Mouse (Mus musculus) testis, postnatal 14 days (tissue): ENCODE results near the gene Pcgf6.
"Not testable (repeated sequence)": the region's sequence is repeated elsewhere in the genome, so short reads cannot be mapped to it uniquely, and the experiment has no call there.

Experiments
- DNase-seq: peaks from one replicate; pipeline ENCODE4 v3.0.0; 2021; ENCODE audit warnings: low spot score

The Pcgf6 gene

DNA sequence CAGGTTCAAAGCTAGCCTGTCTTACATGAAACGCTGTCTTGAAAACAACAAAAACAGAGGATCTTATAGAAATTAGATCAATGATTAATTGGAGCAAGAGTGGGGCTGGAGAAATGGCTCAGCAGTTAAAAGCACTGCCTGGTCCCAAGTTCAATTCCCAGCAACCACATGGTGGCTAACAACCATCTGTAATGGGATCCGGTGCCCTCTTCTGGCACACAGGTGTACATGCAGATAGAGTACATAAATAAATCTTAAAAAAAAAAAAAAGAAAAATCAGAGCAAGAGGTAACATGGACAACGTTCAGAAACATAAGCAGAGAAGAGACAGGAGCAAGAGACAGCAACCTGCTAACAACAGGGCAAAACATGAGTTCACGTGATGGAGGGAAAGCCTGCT is 24.2 kb downstream of the Pcgf6 start:
- no peak for DNase-seq

DNA sequence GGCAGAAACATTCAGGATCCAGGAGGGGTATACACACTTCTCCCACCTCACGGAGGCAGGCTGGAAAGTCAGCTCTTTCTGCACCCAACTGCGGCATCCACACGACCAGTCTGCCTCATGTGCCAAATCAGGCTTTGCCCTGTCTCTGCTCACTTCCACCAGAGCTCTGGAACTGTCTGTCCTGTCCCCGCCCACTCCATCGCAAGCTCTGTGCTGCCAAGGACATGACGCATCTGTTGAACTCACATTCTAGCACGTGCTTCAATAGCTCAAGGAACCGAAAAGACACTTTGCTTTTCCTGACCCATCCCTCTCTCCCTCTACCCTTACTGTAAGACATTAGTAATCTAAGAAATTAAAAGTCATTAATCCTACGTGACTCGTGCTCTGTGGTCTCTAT is 25.8 kb downstream of the Pcgf6 start:
- DNase-seq, result no peak

GRCm38 (mm10) chr19:47023546-47023945 is 27.2 kb downstream of the Pcgf6 start:
- no peak for DNase-seq

DNA sequence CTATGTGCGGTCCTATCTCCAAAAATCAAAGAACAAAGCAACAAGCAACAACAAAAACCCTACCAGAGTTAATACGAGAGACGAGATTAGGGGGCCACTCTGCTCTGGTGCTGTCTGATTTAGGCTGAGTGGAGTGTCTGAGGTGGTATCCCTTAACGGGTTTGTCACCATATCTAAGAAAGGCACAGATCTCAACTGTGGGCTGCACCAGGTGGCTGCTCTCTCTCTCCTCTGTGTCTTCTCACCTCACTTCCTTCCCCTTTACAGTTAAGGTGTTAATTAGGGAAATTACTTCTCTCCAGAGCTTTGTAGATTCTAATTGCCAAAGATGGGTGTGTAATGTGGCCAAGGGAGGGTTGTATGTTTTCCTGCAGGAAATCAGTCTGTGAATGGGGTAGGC is 28.0 kb downstream of the Pcgf6 start:
- no peak for DNase-seq

DNA sequence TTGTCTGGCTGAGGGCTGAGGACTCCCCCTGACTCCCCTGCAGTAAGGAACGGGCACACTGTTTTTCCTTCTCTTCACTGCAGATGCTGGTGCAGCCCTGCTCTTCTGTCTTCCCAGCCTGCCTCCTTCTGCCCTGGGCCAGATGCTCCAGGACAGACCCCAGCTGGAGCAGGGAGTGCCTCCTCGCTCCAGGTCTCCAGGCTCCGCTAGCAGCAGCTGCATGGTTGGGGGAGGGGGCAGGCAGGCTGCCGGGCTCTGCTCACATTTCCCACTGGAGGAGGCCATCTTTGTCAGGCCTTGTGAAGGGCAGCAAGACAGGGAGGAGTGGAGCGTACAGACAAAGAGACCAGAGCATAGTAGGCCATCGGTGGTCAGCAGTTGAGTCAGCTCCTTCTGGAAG is 31.4 kb downstream of the Pcgf6 start:
- peak; percentile 34 for DNase-seq

- no peak for DNase-seq
Observed at GRCm38 (mm10) chr19:47018330-47018729, 32.4 kb downstream of the Pcgf6 start.

- DNase-seq, result no peak
Observed at GRCm38 (mm10) chr19:47017831-47018230, 32.9 kb downstream of the Pcgf6 start.

DNA sequence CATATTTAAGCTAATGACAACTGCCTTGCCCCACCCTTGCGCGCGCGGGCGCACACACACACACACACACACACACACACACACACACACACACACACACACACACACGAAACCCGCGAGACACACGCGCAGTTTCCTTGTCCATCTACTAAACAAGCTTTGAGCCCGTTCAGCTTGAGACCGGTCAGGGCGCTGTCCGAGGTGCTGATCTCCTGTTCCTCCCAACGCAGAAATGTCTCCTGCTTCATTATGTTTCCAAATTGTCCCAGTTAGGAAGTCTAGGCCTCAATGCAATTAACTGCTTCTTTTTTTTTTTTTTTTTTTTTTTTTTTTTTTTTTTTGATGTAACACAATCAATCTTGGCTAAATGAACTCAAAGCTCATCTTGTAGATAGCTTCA is 34.2 kb downstream of the Pcgf6 start:
- peak; percentile 72 for DNase-seq

DNA sequence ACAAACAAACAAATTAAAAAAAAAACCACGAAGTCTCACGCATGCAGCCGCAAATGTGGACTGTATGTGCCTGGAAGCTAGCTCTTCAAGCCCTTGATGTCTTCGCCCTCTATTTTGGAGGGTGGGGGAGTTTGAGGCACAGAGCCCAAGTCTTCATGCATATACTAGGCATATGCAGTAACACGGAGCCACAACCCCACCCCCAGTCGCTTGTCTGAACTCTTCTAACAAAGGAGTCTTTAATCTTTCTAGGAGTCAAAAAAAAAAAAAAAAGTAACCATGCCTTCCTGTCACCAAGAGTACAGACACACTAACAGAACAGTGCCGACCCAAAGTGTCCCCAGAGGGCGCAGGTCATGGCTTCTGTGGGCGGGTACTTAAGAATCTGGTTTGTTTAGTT is 34.7 kb downstream of the Pcgf6 start:
- DNase-seq, result no peak

DNA sequence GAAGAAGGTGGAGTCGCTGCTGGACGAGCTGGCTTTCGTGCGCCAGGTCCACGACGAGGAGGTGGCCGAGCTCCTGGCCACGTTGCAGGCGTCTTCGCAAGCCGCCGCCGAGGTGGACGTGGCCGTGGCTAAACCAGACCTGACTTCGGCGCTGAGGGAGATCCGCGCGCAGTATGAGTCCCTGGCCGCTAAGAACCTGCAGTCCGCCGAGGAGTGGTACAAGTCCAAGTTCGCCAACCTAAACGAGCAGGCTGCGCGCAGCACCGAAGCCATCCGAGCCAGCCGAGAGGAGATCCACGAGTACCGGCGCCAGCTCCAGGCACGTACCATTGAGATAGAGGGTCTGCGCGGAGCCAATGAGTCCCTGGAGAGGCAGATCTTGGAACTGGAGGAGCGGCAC is 35.3 kb downstream of the Pcgf6 start:
- DNase-seq, result no peak

- DNase-seq, result peak; percentile 55
Observed at GRCm38 (mm10) chr19:47014447-47015381, 36.0 kb downstream of the Pcgf6 start, which contains the start of the genes Ina and Nt5c2. TSS of gene Ina (plus strand) at chr19:47014698. TSS of gene Nt5c2 (minus strand) at chr19:47015153.

DNA sequence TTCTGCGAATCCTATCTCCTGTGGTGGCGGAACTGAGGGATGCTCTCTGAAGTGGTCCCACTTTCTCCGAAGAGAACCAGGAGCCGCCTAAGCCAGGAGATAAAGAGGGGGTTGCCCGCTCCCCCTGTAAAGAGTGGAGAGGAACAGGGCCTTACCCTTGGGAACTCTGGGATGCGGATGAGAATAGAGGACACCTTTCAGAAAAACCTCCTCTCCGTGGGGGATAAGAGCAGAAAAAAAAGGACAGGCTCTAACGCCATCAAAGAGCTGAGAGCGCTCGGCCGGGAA is 36.6 kb downstream of the Pcgf6 start:
- no peak for DNase-seq

GRCm38 (mm10) chr19:47013340-47014158 is 37.2 kb downstream of the Pcgf6 start:
- DNase-seq, result no peak

DNA sequence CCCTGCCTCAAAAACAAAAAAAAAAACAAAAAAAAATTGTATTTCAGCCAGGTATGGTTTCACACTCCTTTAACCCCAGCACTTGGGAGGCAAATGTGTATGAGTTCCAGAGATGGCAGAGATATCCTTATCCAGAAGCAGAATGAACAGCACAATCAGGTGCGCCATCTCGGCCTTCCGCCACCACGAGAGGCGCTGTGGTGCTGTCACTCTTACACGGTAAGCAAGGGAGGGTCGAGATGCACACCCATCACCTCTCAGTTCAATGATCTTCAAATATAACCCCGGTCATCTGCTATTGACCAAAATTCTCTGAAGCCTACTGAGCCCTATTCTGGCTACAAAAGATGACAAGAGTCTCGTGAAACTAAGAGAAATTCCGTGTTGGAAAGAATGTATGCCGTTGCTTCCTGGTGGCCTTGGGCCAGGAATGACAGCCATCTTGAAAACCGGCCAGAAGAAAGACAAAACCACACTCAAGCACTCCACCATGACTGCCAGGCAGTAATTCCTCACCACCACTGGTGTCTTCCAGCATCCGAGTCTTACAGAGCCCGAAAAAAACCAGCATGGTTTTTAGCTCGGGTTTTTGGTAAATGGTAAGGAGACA is 38.1 kb downstream of the Pcgf6 start:
- DNase-seq, result no peak

GRCm38 (mm10) chr19:47009943-47010342 is 40.8 kb downstream of the Pcgf6 start:
- DNase-seq, result no peak

- DNase-seq, result no peak
Observed at GRCm38 (mm10) chr19:47009420-47009819, 41.3 kb downstream of the Pcgf6 start.

DNA sequence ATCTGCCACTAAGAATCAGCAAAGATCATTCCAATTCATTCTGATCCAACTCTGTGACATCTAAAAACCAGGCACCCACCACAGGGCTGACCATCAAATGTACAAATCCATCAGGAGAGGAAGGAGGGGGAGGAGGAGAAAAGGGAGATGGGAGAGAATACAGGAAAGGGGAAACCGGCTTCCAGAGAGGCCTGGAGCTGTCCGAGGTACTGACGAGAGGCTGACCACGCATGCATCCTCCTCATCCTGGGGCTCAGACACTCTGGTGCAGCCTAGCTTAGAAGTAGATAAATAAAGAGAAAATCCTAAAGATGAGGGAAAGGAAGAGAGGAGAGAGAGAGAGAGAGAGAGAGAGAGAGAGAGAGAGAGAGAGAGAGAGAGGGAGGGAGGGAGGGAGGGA is 44.4 kb downstream of the Pcgf6 start:
- no peak for DNase-seq

DNA sequence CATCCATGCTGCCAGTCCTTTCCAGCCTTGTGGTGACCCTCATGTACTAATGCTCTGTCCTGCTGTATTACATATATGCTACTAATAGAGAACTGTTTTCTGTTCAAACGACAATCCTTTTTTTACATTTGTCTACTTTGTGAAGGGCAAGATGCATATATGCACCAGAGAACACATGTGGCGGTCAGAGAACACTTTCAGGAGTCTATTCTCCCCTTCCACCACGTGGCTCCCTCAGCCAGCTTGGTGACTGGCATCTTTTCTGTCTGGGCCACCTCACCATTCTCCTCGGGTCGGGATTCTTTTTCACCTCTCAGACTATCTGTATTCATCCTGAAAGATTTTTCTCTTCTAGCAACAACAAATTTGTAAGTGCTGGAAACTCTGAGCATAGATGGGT is 44.8 kb downstream of the Pcgf6 start:
- DNase-seq, result no peak

GRCm38 (mm10) chr19:47003742-47004511 is 46.8 kb downstream of the Pcgf6 start:
- DNase-seq, result no peak

DNA sequence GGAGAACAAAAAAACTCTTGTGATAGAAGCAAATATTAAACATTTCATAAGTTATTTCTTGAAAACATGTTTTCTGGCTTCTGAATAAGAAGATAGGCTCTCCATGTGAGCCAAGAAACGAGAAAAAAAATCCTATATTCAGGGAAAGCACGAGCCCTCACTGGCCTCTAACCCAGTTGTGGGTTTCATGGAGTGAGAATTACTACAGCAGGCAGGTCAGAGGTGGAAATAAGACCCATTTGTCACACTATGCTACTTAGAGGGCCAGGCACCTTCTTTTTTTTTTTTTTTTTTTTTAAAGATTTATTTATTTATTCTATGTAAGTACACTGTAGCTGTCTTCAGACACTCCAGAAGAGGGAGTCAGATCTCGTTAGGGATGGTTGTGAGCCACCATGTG is 50.3 kb downstream of the Pcgf6 start:
- DNase-seq, result not testable (repeated sequence)

DNA sequence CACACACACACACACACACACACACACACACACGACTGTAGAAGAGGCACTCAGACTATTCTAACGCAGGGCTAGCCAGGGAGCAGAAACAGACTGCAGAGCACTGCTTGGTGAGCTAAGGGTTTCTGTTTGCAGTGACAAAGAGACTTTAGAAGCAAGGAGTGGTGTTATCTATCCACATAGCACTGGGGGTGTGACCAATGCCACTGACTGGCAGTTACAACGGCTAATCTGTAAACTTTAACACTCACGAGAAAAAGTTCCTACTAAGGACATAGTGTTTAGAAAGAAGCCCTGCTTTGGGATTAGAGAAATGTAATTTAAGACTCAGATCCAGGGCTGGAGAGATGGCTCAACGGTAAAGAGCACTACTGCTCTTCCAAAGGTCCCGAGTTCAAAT is 51.0 kb downstream of the Pcgf6 start:
- no peak for DNase-seq

DNA sequence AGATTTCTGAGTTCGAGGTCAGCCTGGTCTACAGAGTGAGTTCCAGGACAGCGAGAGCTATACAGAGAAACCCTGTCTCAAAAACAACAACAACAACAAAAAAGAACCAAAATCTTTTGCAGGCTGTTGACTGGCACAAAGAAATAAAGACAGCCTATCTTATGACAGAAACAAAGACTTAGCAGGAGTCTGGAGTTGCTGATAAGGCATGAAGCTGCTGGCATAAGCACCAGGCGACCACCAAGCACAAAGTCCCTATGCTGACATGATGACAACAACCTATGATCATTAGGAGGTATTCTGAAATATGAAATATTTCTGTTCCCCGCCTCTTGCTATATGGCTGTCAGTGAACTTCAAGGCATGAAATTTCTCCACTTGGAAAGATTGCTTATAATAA is 51.8 kb downstream of the Pcgf6 start:
- DNase-seq, result no peak
